Mouse (Mus musculus): Measurements from ENCODE around the gene Prrt3. TPM values are rescaled to one million over a fixed set of nuclear protein-coding genes. Genes with fewer than 3 reads are reported as not detected.

Prrt3 gene
- polyA plus RNA-seq, 1 experiment, result 0.01 TPM

- WGBS, result 86% methylated on average over 24 of the region's 24 CpGs
- DNase-seq (ENCODE audit: low read depth, low spot score), result no peak
Observed at GRCm38 (mm10) chr6:113492101-113492864, 9.4 kb downstream of the Prrt3 start.

- DNase-seq (ENCODE audit: low read depth, low spot score), result no peak
- WGBS, result 94% methylated on average over 14 of the region's 14 CpGs
Observed at GRCm38 (mm10) chr6:113489410-113489809, 12.3 kb downstream of the Prrt3 start.

GRCm38 (mm10) chr6:113487125-113487576 is 14.6 kb downstream of the Prrt3 start:
- peak; percentile 47 for DNase-seq (ENCODE audit: low read depth, low spot score)
- 14% methylated on average over 7 of the region's 7 CpGs for WGBS

- DNase-seq (ENCODE audit: low read depth, low spot score), result no peak
- WGBS, result 11% methylated on average over 10 of the region's 10 CpGs
Observed at GRCm38 (mm10) chr6:113483729-113484128, 18.0 kb downstream of the Prrt3 start.

- peak; percentile 87 for DNase-seq (ENCODE audit: low read depth, low spot score)
- under 1% methylated on average over 26 of the region's 26 CpGs for WGBS
Observed at GRCm38 (mm10) chr6:113483100-113483615, 18.6 kb downstream of the Prrt3 start, which contains the start of gene Creld1. Gene Creld1 (plus strand): TSS chr6:113483297.

- no peak for DNase-seq (ENCODE audit: low read depth, low spot score)
- WGBS, result 3% methylated on average over 65 of the region's 65 CpGs
Observed at GRCm38 (mm10) chr6:113482477-113483099, 19.1 kb downstream of the Prrt3 start.

GRCm38 (mm10) chr6:113480555-113481373 is 21.0 kb downstream of the Prrt3 start:
- 67% methylated on average over 18 of the region's 18 CpGs for WGBS
- DNase-seq (ENCODE audit: low read depth, low spot score), result no peak

- no peak for DNase-seq (ENCODE audit: low read depth, low spot score)
- WGBS, result 87% methylated on average over 10 of the region's 10 CpGs
Observed at GRCm38 (mm10) chr6:113478906-113479305, 22.8 kb downstream of the Prrt3 start.

GRCm38 (mm10) chr6:113477353-113477752 is 24.4 kb downstream of the Prrt3 start:
- DNase-seq (ENCODE audit: low read depth, low spot score), result no peak
- 46% methylated on average over 7 of the region's 7 CpGs for WGBS

GRCm38 (mm10) chr6:113473715-113474114 is 28.0 kb downstream of the Prrt3 start:
- DNase-seq (ENCODE audit: low read depth, low spot score), result no peak
- 79% methylated on average over 6 of the region's 6 CpGs for WGBS

- no peak for DNase-seq (ENCODE audit: low read depth, low spot score)
- 35% methylated on average over 2 of the region's 2 CpGs for WGBS
Observed at GRCm38 (mm10) chr6:113473246-113473645, 28.5 kb downstream of the Prrt3 start.

- no peak for DNase-seq (ENCODE audit: low read depth, low spot score)
- WGBS, result 40% methylated on average over 10 of the region's 10 CpGs
Observed at GRCm38 (mm10) chr6:113472061-113472460, 29.7 kb downstream of the Prrt3 start.

GRCm38 (mm10) chr6:113471297-113471936 is 30.3 kb downstream of the Prrt3 start, which contains the start of gene Il17rc:
Gene Il17rc (plus strand): TSS chr6:113471427.
- WGBS, result 12% methylated on average over 12 of the region's 12 CpGs
- no peak for DNase-seq (ENCODE audit: low read depth, low spot score)

- 2% methylated on average over 31 of the region's 31 CpGs for WGBS
- DNase-seq (ENCODE audit: low read depth, low spot score), result no peak
Observed at GRCm38 (mm10) chr6:113469432-113469831, 32.3 kb downstream of the Prrt3 start.

- no peak for DNase-seq (ENCODE audit: low read depth, low spot score)
Observed at GRCm38 (mm10) chr6:113469021-113469420, 32.7 kb downstream of the Prrt3 start.

GRCm38 (mm10) chr6:113468512-113468911 is 33.2 kb downstream of the Prrt3 start:
- no peak for DNase-seq (ENCODE audit: low read depth, low spot score)
- WGBS, result 70% methylated on average over 3 of the region's 3 CpGs

More at GRCm38 (mm10) chr6:113469021-113469420, 32.7 kb downstream of the Prrt3 start:
- WGBS, result 6% methylated on average over 9 of the region's 9 CpGs

- no peak for DNase-seq (ENCODE audit: low read depth, low spot score)
- WGBS, result 73% methylated on average over 5 of the region's 5 CpGs
Observed at GRCm38 (mm10) chr6:113465602-113466001, 36.1 kb downstream of the Prrt3 start.

GRCm38 (mm10) chr6:113464040-113464439 is 37.7 kb downstream of the Prrt3 start:
- 67% methylated on average over 7 of the region's 7 CpGs for WGBS
- DNase-seq (ENCODE audit: low read depth, low spot score), result no peak

GRCm38 (mm10) chr6:113458635-113459034 is 43.1 kb downstream of the Prrt3 start:
- 23% methylated on average over 10 of the region's 10 CpGs for WGBS
- peak; percentile 92 for DNase-seq (ENCODE audit: low read depth, low spot score)

All from large intestine, adult 2 months (tissue).